Mouse (Mus musculus) embryonic facial prominence, embryonic 15.5 days (tissue): ENCODE measurements around the gene Btbd9. TPM values are rescaled to one million over a fixed set of nuclear protein-coding genes. Genes with fewer than 3 reads are reported as not detected.
A peak's percentile ranks its signal among the peaks of the same experiment; 100 is the strongest.

Source experiments
- ATAC-seq: fragments of 200-750 bp; cut with Nextera tagmentation; 2 replicates; pipeline ENCODE4 v1.8.0; 2017; ENCODE audit warnings: low read depth, moderate TSS enrichment; ENCODE audit not compliant: insufficient number of reproducible peaks, low FRiP score, low TSS enrichment
- H3K27ac ChIP-seq: fragments of 300-500 bp; sonication (generic); replicated peaks from 2 replicates; pipeline ENCODE4 v1.5.1; 2015; ENCODE audit warnings: mild to moderate bottlenecking, inconsistent platforms
- H3K27me3 ChIP-seq: fragments of 300-500 bp; sonication (generic); 2 replicates; pipeline ENCODE4 v1.6.1; 2015; ENCODE audit warnings: inconsistent platforms
- H3K36me3 ChIP-seq: fragments of 300-500 bp; sonication (generic); 2 replicates; pipeline ENCODE4 v1.6.1; 2015; ENCODE audit warnings: mild to moderate bottlenecking, inconsistent platforms
- H3K4me1 ChIP-seq: fragments of 300-500 bp; sonication (generic); 2 replicates; pipeline ENCODE4 v1.6.1; 2015; ENCODE audit warnings: inconsistent platforms
- H3K4me2 ChIP-seq: fragments of 300-500 bp; sonication (generic); replicated peaks from 2 replicates; pipeline ENCODE4 v1.6.1; 2015; ENCODE audit warnings: mild to moderate bottlenecking, inconsistent platforms
- H3K4me3 ChIP-seq: fragments of 300-500 bp; sonication (generic); replicated peaks from 2 replicates; pipeline ENCODE4 v1.5.1; 2015; ENCODE audit warnings: mild to moderate bottlenecking, inconsistent platforms
- H3K9ac ChIP-seq: fragments of 300-500 bp; sonication (generic); 2 replicates; pipeline ENCODE4 v1.6.1; 2015; ENCODE audit warnings: inconsistent platforms
- H3K9me3 ChIP-seq: fragments of 300-500 bp; sonication (generic); replicated peaks from 2 replicates; pipeline ENCODE4 v1.6.1; 2016; ENCODE audit warnings: inconsistent platforms
- WGBS: fragments of 180-500 bp; shearing (Covaris S2); methylation state at CpG from one replicate; pipeline ENCODE4 v1.1.7; 2015; 5-methylcytosine and 5-hydroxymethylcytosine counted together
- polyA plus RNA-seq: library from polyadenylated mRNA; unstranded; fragments of >200 nt; fragmentation: Nextera tagmentation; extraction: Ambion mirVana; gene quantifications from 2 replicates; pipeline ENCODE4 v1.2.1, GENCODE M21; 2015

The Btbd9 gene
- polyA plus RNA-seq, 1 experiment from 2014 or later, result 56.6 TPM

DNA sequence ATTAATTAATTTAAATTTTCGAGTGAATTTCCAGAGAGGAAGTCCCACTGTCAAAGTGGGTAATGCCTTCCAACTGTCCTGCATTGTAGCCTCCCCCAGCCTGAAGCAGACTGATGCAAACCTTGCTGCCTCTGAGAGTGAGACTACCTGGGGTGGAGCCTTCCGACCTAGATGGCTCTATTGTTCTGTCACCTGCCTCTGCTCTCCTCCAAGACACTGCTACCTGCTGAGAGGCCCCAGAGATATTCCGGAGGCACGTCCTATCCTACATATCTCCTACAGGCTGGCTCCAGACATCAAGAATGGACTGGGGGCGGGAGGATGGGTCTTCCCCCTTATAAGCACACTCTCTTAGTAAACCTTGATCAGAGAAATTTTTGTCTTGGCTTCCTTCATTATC lies 22.0 kb upstream of the Btbd9 start:
- WGBS, result 83% methylated on average over 5 of the region's 5 CpGs
- Histone ChIP-seq H3K27ac (no peak overlapping the region), H3K4me3 (no peak overlapping the region), H3K36me3 (peaks cover 72% of the 10 kb centered on the region), H3K9ac (no peak overlapping the region), H3K9me3 (no peaks in the 10 kb centered on the region), H3K27me3 (no peaks in the 10 kb centered on the region), H3K4me1 (no peaks in the 10 kb centered on the region), H3K4me2 (no peak overlapping the region)
- no peak for ATAC-seq

DNA sequence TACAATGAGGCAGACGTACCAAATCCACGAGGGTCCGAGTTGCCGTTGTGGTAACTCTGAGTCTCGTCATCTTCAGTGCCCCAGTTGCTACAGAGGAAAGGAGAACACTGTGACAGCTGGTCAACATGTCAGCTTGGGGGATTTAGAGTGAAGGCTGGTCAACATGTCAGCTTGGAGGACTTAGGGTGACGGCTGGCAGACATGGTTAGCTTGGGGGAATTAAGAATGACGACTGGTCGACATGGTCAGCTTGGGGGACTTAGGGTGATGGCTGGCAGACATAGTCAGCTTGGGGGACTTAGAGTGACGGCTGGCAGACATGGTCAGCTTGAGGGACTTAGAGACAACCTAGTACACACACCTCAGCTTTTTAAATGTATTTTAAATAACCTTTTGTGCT lies 21.5 kb upstream of the Btbd9 start:
- Histone ChIP-seq H3K4me3 (no peak overlapping the region), H3K9me3 (no peaks in the 10 kb centered on the region), H3K9ac (no peak overlapping the region), H3K4me1 (no peaks in the 10 kb centered on the region), H3K4me2 (no peak overlapping the region), H3K27ac (no peak overlapping the region), H3K27me3 (no peaks in the 10 kb centered on the region), H3K36me3 (peaks cover 72% of the 10 kb centered on the region)
- WGBS, result 90% methylated on average over 9 of the region's 9 CpGs
- ATAC-seq, result no peak

DNA sequence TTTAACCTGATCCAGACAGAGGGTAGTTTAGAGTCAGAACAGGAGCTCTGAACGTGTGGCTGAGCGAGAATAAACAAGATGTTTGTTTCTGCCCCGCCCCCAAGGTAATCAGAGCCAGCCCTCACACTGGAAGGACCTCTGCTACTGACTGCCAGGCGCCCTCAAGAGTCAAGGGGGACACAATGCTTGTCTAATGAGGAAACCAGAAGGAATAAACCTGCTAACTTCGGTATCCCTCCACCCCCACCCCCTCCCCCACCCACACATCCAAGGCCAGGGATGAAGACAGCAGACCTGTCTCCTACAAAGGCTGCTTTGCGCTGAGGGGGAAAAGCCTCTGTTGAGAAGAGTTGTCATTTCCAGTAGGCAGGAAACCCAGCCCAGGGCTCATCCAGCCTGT lies 18.6 kb upstream of the Btbd9 start:
- no peak for ATAC-seq
- no peak overlapping the region for H3K27ac ChIP-seq
- H3K4me2 ChIP-seq, result no peak overlapping the region
- H3K4me3 ChIP-seq, result no peak overlapping the region
- no peaks in the 10 kb centered on the region for H3K9me3 ChIP-seq
- H3K36me3 ChIP-seq, result peaks cover 60% of the 10 kb centered on the region
- H3K4me1 ChIP-seq, result no peaks in the 10 kb centered on the region
- H3K27me3 ChIP-seq, result no peaks in the 10 kb centered on the region
- WGBS, result 34% methylated on average over 6 of the region's 6 CpGs
- no peak overlapping the region for H3K9ac ChIP-seq

DNA sequence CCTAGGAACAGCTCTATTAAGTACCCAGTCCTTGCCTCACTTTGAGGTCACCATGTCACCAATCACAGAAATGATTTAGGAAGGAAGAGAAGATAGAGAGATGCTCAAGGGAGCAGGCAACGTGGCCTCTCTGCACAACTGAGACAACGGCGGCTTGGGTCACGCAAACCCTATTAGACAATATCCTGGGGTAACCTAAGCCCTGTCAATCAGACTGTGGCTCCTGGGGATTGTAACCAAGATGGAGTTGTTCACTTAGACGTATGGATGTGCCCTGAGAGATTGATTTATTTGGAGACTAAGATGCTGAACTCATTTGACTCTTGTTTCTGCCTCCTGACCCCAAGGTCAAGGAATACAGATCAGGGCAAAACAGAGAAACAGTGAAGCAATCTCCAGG lies 18.1 kb upstream of the Btbd9 start:
- no peak for ATAC-seq
- Histone ChIP-seq H3K9me3 (no peaks in the 10 kb centered on the region), H3K9ac (no peak overlapping the region), H3K27ac (no peak overlapping the region), H3K4me3 (no peak overlapping the region), H3K4me2 (no peak overlapping the region), H3K27me3 (no peaks in the 10 kb centered on the region), H3K36me3 (peaks cover 57% of the 10 kb centered on the region), H3K4me1 (no peaks in the 10 kb centered on the region)
- 27% methylated on average over 5 of the region's 5 CpGs for WGBS

DNA sequence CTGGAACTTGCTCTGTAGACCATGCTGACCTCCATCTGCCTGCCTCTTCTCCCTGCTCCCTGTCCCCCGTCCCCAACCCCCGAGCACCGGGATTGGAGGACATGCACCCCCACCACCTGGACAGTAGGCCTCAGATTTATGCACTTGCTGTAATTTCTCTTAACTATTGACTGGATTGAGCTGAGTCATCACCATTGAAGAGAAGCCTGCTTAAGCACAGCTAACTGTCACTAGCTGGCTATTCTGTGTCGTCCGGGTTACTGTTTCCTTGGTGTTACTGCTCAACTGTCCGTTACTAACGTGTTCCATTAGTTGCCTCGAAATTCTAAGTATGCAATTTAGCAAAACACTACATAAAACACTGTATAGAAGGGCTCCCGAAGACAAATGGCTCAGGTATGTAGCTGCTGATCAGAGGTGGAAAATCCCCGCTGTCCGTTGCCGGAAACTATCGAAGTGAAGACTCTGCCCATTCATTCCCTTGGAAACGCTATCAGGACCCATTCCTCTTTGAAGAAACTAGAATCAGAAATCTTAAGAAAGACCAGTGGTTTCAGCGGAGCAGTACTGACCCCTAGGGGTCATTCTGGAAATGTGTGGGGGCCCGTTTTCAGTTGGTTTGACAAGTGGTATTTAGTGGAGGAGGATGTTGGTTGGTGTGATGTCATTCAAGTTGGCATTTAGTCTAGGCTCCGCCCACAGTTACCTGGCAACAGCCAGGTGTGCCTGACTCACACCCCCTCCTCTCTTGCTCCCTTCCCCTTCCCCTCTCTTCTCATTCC lies 14.3 kb upstream of the Btbd9 start:
- no peak overlapping the region for H3K27ac ChIP-seq
- no peaks in the 10 kb centered on the region for H3K9me3 ChIP-seq
- H3K4me2 ChIP-seq, result no peak overlapping the region
- ATAC-seq, result no peak
- H3K4me3 ChIP-seq, result no peak overlapping the region
- H3K4me1 ChIP-seq, result no peaks in the 10 kb centered on the region
- peaks cover 26% of the 10 kb centered on the region for H3K36me3 ChIP-seq
- WGBS, result 55% methylated on average over 17 of the region's 17 CpGs
- H3K9ac ChIP-seq, result no peak overlapping the region
- H3K27me3 ChIP-seq, result no peaks in the 10 kb centered on the region

DNA sequence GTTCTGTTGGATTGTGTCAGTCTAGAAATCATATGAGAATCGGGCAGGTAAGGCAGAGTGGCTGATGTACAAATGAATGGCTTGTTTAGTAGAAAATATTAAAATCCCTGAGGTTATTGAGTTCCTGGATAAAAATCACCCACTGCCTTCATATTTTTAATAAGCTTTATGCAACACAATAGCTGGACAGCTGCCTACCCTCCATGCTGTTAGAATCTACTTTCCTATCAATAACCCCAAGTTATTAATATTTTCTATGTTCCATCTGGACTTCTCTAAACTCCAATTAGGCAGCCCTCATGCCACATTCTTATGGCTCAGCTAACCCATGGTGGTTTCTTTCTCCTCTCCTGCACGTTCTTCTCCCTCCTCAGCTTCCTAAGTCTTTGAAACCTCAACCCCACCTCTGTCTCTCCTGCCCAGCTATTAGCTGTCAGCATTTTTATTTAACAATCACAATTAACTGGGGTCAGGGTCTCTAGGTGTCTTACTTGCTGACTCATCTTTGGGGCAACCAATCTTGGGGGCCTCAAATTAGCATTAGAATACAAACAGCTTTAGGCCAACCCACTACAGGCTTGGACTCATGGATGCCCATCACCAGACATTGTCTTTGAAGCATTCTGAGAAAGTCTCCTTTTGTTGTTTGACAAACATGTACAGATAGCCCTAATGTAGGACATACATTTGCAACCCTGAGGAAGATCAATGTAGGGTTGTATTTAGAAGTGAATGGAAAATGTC lies 7.1 kb upstream of the Btbd9 start:
- H3K4me2 ChIP-seq, result no peak overlapping the region
- WGBS, result 73% methylated on average over 2 of the region's 2 CpGs
- H3K9me3 ChIP-seq, result no peaks in the 10 kb centered on the region
- H3K9ac ChIP-seq, result no peak overlapping the region
- no peak overlapping the region for H3K27ac ChIP-seq
- no peaks in the 10 kb centered on the region for H3K27me3 ChIP-seq
- H3K4me3 ChIP-seq, result no peak overlapping the region
- H3K36me3 ChIP-seq, result no peaks in the 10 kb centered on the region
- ATAC-seq, result no peak
- no peaks in the 10 kb centered on the region for H3K4me1 ChIP-seq

DNA sequence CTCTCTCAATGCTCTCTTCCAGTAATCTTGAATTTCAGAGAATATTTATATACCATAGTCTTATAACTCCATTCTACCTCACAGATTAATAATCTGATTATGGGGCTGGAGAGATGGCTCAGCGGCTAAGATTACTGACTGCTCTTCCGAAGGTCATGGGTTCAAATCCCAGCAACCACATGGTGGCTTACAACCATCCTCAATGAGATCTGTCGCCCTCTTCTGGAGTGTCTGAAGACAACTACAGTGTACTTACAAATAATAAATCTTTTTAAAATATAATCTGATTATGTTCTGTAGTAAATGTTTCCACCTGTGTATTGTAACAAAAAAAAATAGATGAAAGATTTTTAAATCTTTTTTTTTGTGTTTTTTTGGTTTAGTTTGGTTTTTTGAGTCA lies 6.0 kb upstream of the Btbd9 start:
- Histone ChIP-seq H3K36me3 (no peaks in the 10 kb centered on the region), H3K4me1 (no peaks in the 10 kb centered on the region), H3K4me3 (no peak overlapping the region), H3K27ac (no peak overlapping the region), H3K9me3 (no peaks in the 10 kb centered on the region), H3K9ac (no peak overlapping the region), H3K4me2 (no peak overlapping the region), H3K27me3 (no peaks in the 10 kb centered on the region)
- no peak for ATAC-seq
- WGBS, result 83% methylated on average over 3 of the region's 3 CpGs

DNA sequence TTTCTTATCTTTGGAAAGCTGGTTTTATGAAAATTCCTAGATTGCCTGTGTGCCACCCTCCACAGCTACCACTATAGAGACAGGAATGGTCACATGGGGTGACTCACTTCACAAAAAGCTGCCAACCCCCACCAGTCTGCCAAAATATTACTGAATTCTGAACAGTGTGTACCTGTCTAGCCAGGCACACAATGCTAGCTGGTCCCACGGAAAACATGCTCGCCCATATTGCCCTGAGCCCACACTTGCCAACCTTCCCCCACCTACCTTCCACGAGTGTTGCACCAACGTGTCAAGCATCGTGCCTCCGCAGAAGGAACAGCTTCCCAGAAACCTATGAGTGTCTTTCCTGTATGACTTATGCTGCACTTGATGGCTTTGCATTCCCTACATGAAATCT lies 4.9 kb upstream of the Btbd9 start:
- H3K36me3 ChIP-seq, result no peaks in the 10 kb centered on the region
- no peak overlapping the region for H3K4me3 ChIP-seq
- no peaks in the 10 kb centered on the region for H3K9me3 ChIP-seq
- peaks cover 5% of the 10 kb centered on the region for H3K4me1 ChIP-seq
- ATAC-seq, result no peak
- H3K27ac ChIP-seq, result no peak overlapping the region
- H3K9ac ChIP-seq, result no peak overlapping the region
- 76% methylated on average over 6 of the region's 6 CpGs for WGBS
- H3K27me3 ChIP-seq, result no peaks in the 10 kb centered on the region
- H3K4me2 ChIP-seq, result no peak overlapping the region

DNA sequence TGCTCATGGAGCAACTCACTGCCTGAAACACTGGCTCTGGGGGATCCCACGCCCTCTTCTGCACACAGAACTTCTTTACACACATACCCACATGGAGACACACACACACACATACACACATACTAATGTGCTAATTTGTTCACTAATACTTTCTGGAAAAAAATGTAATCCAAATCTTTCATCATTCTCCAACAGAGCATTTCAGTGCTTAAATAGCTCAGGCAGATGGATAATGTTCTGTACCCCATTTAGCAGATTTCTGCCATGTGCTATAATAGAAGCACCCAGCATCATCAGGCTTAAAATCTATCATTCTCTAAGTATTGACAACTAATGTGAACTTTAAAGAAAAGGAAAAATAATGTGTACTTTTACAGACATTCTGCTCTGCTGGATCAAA lies 4.5 kb upstream of the Btbd9 start:
- ATAC-seq, result no peak
- no peaks in the 10 kb centered on the region for H3K9me3 ChIP-seq
- 53% methylated on average over 1 of the region's 1 CpGs for WGBS
- no peaks in the 10 kb centered on the region for H3K27me3 ChIP-seq
- peaks cover 5% of the 10 kb centered on the region for H3K4me1 ChIP-seq
- H3K27ac ChIP-seq, result no peak overlapping the region
- no peak overlapping the region for H3K9ac ChIP-seq
- no peaks in the 10 kb centered on the region for H3K36me3 ChIP-seq
- no peak overlapping the region for H3K4me2 ChIP-seq
- no peak overlapping the region for H3K4me3 ChIP-seq

DNA sequence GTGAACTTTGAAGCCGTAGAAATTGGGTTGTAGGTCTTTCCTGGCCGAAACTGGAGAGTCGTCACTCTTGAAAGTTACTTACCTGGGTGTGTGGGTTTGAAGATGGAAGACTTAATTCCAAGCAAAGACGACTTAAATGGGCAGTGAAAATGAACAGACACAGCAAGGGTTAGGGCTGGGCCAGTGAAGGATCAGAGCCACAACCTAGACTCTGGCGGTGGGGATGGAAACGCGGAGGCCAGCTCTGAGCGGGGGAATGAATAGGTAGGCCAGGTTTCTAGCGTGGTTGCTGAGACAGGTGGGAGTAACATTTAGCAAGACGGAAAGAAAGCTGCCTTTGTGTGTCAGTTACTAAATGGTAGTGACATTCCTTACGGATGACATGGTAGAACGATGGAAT lies 658 bp upstream of the Btbd9 start:
- ATAC-seq, result no peak
- no peaks in the 10 kb centered on the region for H3K27me3 ChIP-seq
- 55% methylated on average over 12 of the region's 12 CpGs for WGBS

DNA sequence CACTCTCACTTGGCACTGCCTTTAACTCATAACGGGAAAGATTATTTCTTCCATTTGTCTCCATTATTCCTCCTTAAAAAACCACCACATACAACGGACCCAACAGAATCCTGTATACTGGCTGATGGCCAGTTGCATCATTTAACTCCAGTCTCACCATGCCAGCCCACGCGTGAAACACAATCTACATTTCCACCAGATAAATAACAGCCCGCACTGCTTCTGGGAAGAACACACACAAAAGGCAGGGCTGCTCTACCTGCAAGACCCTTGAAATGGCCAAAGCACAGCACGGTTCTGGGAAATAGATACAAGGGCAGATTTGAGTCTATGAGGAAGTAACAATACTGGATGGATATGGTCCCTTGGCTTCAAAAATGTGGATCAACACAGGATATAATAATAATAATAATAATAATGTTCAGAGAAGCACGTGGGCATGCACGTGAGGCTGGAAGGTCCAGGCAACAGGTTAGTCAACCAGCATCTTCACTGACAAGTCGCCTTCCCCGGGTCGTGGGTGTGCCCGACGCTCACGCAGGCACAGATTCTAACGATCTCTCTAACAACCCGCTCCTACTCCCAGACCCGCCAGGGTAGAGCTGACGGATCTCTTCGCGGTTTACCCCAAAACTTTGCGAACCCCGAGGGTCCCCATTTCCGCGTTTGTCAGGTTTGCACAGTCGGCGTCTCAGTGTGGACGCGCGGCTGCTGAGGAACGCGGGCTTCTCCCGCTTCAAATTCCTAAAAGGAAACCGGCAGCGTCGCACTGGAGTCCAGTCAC lies 975 bp downstream of the Btbd9 start:
- no peaks in the 10 kb centered on the region for H3K36me3 ChIP-seq
- H3K4me3 ChIP-seq, result peak overlapping the region; percentile 92
- 6% methylated on average over 35 of the region's 35 CpGs for WGBS
- no peak for ATAC-seq
- peaks cover 17% of the 10 kb centered on the region for H3K4me1 ChIP-seq
- peak overlapping the region; percentile 66 for H3K9ac ChIP-seq
- no peaks in the 10 kb centered on the region for H3K27me3 ChIP-seq
- H3K27ac ChIP-seq, result peak overlapping the region; percentile 89
- H3K4me2 ChIP-seq, result peak overlapping the region; percentile 70
- no peaks in the 10 kb centered on the region for H3K9me3 ChIP-seq

More for the DNA sequence above, 658 bp upstream of the Btbd9 start:
- 0 out of 2 replicates have a peak overlapping the region, but pooled peaks have one; percentile 89 for H3K27ac ChIP-seq
- H3K4me3 ChIP-seq, result peak overlapping the region; percentile 92
- peaks cover 12% of the 10 kb centered on the region for H3K4me1 ChIP-seq
- no peaks in the 10 kb centered on the region for H3K36me3 ChIP-seq
- H3K9ac ChIP-seq, result peak overlapping the region; percentile 66
- peak overlapping the region; percentile 70 for H3K4me2 ChIP-seq
- H3K9me3 ChIP-seq, result no peaks in the 10 kb centered on the region
